Mouse (Mus musculus) retina, adult 2 months (tissue): ENCODE data around the gene Gli1.

Experiments used
- DNase-seq: peaks from one replicate; pipeline ENCODE4 v3.0.0-alpha.2; 2012; ENCODE audit warnings: low read depth, low spot score

The Gli1 gene

DNA sequence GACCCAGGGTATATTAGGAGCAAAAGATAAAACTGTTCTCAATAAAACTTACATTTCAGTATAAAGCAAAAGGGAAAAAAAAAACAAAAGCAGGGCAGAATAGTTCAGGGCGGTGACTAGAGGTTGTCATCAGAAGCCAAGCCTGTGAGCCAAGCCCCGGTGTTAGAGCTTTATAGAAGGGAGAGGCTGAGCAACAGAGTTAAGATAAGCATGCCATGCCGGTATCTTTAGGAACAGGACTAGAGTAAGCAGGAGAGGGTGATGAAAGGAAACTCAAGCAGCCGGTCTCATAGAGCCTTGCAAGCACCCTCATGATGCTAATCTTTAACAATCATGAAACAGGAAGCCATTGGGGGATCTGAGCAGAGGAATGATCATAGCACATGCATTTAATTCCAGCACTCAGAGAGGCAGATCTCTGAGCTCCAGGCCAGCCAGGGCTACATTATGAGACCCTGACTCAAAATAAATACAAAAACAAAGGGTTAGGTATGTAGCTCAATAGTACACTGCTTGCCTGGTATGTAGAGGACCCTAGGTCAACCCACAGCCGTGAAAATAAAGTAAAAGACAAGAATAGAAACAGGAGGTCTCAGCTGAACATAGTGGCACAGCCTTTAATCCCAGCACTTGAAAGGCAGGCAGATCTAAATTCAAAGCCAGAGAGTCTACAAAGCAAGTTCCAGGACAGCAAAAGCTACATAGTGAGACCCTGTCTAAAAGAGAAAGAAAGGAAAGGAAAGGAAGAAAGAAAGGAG lies 49.7 kb downstream of the Gli1 start:
- DNase-seq: no peak

DNA sequence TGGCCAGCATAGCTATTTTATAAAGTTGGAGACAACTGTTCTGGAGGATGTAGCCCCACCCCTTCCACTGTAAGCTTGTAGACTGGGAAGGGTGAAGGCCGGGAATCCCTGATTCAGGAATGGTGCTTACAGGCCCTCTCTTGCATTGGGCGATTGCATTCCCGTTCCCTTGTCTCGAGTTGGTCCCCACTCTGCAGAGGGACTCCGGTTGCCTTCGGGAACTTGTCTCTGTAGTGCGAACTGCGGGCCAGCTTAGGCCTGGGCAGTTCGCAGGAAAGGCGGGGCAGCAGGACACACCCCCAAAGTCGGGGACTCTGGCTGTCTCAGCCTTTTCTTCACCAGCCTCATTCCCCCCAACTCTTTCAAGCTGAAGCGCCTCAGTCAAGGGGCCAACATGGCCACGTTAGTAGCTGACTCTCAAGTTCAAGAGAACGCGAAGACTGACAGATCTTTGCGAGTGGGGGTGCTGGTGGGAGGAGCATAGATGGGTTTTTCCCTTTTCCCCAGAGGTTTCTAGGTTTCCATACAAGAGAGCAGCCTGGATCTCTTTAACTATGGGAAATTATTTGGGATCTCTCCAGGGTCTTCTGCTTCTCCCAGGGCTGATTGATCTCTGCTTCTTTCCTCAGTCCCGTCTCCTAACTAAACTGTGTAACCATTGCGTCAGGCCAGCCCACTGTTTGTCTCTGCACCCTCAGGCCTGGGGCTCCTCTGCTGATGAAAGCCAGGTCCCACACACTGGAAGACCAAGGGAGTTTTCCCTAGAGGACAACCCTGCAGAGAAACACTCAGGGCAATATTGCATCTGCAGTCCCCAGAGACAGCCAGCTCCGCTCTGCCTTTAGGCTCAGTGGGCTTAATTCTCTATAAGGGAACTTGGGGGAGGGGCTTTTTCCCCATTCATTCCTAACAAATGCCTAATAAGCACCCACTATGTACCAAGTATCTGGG lies 50.6 kb downstream of the Gli1 start:
- DNase-seq: peak; percentile 26

DNA sequence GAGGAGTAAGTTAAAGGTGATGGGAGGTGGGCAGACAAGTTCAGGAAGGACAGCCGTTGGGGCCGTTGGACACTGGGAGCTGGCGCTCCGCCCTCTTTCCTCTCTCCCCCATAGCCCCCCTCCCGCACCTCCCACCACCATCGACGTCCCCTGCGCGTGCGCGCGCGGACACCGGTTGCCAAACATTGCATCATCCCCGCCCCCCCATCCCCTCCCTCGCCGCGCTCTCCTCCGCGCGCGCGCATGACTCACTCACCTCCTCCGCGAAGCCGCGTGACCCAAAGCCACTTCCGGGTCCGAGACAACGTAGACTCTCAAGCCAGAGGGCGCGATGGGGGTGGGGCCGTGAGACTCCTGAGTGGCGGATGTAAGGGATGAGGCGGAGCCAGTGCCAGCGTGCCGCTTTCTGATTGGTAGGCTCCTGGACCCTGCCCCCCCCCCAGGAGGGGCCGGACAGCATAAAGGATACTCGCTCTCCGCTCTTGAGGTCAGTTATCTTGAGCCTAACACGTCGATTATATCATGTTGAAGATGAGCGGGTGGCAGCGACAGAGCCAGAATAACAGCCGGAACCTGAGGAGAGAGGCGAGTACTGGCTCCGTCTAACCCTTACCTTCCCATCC lies 51.4 kb downstream of the Gli1 start:
- peak; percentile 100 for DNase-seq

DNA sequence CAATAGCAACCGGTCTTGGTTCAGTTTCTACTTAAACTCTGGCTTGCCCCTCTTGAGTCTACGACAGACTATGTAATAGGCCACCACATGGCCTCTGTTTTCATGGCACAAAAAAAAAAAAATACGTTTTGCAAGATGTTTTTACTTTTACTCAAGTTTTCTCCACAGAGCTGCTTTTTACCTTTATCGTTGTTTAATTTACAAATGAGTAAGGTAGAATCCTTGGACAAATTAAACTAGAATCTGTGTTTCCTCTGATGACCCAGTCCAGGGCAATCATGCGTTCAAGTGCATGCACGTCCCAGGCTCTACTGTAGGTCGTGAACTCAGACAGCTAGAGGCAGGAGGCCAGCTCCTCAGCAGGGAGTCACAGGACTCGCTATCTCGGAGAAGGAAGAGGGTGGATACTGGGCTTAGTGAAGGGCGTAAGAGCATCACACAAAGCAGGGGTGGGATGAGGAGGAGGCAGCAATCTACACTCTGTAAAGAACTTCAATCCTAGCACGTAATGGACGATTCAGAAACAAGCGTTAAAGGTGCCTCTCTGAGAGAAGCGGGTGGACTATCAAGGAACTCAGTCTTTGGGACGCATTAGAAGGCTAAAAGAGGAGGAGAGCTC lies 52.1 kb downstream of the Gli1 start:
- DNase-seq: peak; percentile 46

DNA sequence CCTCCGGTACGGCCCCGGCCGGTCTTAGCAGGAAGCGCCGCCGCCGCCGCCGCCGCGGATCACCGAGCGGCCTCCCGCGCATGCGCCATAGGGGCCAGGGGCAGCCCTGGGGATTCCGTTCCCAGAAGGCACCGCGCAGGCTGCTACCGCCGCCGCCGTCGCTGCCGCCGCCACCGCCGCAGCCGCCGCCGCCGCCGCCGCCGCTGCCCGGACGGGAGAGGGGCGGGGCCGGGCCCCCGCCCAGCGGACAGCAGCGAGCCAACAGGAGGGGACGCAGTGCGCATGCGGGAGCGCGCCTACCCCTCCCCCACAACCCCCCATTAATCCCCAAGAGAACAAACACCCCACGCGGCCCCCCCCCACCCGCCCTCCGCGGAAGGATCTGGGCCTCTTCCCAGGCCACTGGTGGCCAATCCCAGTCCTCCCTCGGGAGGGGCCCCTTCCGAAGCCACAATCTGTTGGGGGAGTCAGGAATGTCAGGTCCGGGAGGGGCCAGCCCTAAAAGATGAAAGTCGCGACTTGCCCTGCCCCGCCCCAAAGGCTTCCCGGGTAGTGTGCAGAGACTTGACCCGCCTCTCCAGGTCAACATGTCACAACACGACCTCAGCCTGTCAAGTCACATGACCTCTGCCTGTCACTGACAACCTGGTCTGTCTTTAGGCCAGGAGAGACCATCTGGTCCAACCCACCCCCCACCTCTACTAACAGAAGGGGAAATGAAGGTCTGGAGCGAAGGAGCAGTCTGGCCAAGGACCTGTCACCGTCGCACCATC lies 52.8 kb downstream of the Gli1 start, which contains the start of gene Mbd6:
Gene Mbd6 (minus strand): TSS at position 219 of the 773 bp plus-strand sequence.
- peak; percentile 89 for DNase-seq

DNA sequence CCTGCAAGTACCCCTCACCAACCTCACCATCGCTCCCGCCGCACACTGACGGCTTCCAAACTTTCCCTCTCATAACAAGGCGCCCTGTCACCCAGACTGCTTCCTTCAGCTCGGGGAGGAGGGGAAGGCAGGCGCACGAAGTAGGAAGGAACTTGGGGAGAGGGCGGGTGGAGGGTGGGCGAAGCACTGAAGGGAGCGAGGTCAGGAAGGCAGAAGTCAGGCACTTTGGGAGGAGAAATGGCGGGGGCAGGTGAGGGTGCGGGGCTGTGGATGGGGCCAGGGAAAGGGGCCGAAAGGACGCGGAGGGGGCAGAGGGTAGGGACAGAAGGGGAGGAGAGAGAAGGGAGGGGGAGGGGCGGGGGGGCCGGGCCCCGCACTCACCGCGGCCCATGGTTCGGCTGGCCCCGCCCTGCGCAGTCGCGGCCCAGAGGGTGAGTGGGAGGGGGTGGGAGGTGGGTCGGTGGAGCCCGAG lies 53.4 kb downstream of the Gli1 start:
- DNase-seq: no peak

DNA sequence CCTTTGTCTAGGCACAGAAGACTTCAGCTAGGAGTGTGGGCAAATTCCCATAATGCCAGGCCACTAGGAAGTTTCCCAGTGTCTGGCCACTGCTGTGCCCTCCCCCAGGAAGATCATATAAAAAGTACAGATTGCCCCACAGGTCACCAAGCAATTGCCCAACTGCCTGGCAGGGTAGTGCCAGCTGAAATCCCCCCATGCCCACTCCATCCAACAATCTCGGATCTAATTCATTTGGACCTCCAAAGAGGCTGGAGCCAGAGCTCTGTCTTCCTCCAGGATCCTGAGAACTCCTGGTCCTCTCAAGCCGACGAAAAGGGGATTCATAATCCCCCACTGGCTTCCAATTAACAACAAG lies 53.9 kb downstream of the Gli1 start:
- DNase-seq: no peak

DNA sequence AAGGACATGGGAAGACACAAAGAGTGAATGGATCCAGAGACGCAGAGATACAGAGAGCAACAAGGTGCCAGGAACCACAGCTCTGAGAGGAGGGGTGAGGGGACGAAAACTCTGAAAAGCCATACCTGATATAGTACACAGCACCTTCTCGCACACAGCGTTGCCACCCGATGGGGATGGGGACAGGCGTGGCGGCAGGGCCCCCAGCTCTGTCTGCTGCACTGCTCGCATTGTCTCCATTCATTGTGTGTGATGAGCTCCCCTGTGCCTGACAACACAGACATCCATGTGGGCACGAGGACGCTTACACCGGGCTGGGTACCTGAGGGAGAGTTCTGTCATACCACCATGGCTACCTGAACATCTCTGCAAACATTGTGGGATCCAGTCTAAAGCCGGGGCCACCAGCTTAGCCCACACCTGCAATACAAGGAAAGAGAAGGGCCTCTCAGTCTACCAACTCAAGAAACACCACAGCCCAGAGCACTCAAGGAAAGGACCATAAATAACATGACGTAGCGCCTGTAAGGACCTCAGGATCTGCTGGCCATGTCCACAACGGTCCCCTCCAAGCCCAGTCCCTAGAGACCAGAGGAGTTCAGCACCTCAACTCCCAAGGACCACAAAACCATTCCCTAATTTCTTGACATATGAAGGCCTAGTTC lies 54.4 kb downstream of the Gli1 start:
- no peak for DNase-seq

DNA sequence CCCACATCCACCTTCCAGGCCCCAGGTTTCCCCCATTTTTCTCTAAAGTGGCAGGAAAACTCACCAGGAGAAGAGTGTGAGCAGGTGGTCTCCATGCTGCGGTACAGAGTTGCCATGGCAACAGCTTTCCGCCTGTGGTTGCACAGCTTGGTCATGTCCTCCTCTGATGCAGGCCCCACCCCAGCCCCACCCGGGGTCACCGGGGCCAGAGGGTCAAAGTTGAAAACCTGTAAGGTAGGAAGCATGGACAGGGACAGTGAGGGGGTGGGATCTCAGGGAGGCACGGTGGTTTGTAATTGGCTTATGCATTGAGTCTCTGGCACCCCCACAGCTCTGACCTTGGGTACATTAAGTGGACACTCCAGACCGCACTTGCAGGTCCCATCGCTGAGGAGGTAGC lies 55.0 kb downstream of the Gli1 start:
- no peak for DNase-seq

DNA sequence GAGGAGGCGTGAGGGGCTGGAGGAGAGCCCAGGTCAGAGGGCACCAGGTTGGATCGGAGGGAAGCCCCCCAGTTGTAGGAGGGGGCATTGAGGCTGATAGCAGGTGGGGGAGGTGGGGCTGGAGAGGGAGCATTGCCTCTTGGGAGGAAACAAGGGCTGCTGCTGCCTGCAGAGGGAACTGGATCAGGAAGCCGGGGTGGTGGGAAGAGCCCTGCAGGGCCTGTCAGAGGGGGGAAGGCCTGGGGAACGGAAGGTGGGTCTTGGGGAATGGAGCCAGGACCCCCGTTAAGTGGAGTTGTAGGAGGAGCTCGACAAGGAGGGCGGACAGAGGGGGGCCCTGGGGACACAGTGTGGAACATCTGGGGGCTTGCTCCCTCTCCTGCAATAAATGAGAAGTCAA lies 55.6 kb downstream of the Gli1 start:
- no peak for DNase-seq

DNA sequence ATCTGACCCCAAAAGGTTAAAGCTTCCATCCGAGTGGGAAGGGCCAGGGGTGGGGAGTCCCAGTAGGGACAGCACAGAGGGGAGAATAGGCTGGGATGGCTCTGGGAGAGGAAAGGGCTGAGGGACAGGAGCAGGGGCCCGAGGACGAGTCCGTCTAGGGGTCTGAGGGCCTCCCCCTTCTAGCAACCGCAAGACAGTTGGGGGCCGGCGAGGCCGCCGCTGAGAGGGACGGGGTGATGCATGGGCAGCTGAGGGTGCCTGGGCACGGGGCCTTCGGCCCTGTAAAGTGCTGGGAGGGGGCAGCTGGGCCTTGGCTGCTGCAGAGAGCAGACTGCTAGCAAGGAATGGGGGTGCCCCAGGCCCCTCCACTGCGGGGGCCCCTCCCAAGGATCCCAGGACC lies 56.1 kb downstream of the Gli1 start:
- no peak for DNase-seq

DNA sequence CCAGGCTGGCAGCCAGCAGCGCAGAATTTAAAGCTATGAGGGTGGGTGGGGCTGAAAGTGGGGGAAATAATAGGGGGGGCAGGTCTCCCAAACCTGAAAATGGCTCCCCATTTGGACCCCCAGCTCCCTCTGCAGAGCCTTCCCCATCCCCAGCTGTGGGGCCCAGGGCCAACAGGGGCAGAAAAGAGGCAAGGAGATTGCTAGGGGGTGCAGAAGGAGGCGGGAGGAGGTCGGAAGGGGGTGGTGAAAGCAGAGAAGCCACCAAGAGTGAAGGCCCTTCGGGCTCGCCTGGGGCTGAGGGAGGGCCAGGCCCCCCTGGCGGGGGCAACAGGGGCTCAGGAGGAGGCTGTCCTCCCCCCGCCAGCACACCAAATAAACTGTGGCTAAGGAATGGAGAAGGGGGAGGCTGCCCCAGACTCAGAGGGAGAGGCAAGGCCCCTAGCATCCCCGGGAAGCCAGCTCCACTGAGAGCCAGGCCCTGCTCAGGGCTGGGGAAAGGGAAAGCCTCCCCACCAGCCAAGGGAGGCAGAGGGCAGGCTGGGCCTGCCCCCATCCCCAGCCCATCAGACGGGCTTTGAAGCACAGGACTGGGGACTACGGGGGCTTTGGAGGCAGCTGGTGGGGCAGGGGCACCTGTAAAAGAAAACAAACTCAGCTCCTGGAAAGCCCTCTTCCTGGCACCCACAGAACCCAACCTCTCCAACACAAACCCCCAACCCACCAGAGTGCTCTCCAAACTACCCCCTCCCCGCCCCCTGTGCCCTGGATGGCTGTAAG lies 56.9 kb downstream of the Gli1 start:
- no peak for DNase-seq

DNA sequence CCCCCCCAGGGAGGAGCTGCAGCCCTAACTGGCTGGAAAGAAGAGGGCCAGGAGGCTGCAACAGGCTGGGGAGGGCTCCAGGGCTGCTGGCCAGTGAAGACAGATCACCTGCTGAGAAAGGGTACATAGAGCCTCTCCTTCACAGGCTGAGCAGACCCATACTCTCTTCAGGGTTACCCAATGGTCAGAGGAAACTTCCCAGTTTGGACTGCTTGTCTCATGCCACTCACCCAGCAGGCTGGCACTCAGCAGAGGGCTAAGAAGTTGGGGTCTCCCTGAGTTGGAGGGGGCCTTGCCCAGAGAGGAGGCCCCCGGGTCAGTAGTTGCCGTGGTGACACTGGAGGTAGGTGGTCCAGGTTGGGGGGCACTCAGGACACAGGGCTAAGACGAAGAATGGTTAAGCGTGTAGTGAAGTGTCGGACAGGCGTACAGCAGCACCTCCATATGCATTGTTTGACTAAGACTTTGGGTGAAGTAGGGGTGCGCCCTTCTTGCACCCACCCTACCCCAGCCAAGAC lies 57.6 kb downstream of the Gli1 start:
- DNase-seq: no peak

DNA sequence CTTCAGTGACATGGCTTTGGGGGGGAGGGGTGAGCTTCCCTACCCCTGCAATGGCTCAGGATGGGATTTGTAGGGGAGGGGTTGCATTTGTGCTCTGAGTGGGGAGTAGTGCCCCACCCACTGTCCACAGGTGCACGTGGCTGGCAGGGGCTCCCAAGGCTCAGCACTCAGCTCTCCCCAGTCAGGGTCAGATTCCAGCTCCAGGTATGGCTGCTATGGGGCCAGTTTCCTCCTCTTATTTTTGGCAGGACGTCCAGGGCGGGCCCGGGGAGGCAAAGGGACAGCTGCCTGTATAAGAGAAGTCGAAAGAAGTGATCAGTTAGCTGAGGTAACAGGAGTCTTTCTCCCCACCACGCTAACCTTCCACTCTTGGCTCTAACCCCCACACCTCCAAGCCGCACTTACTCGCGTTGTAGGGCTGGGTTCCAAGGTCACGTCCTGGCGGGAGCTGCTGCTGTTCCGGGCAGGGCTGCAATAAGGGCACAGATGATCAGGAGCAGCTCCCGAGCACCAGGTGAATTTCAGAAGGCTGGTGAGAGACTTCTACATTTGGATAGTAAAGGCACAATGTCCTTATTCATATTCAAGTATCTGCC lies 59.1 kb downstream of the Gli1 start:
- DNase-seq: no peak

DNA sequence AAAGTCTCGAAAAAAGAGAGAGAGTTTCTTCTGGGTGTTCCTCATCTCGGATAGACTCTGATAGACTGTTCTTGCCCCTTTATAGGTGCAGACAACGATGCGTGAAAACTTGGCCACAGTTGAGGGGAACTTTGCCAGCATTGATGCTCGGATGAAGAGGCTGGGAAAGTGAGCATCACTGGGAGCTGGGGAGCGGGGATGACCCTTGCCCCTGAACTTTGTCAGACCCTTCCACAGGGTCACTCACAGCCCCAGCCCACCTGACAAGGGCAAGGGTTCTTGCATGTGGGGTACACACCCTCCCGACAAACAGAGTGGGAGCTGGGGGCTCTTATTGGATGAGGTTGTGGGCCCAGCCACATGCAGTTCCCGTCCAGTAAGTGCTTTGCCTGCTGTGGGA lies 60.5 kb downstream of the Gli1 start:
- no peak for DNase-seq
